Mouse (Mus musculus) kidney, adult 18-20 months (tissue): ENCODE data around the gene Eif3k.

Source experiments
- DNase-seq: peaks from one replicate; pipeline ENCODE4 v3.0.0; 2021

The Eif3k gene

DNA sequence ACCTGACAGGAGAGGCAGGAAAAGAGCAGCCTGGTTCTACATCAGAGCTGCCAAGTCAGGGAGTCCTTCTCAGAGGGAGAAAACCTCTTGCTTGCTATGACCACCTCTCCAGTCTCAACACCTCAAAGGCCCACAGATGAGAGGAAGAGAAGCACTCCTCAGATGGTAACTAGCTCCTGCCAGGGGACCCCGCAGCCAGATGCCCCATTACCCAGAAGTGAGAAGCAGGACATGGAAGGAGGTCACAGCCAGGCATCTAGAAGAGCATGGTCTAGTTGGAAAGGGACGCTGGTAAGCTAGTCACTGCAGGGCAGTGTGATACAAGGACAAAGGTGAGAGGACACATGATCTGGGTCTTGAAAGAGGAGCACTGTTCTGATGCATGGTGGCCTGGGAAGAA, 47.8 kb downstream of the Eif3k start:
- peak; percentile 25 for DNase-seq

GRCm38 (mm10) chr7:28932421-28933041, 49.1 kb downstream of the Eif3k start:
- peak; percentile 61 for DNase-seq

GRCm38 (mm10) chr7:28931695-28932039, 50.0 kb downstream of the Eif3k start:
- DNase-seq, result peak; percentile 57

DNA sequence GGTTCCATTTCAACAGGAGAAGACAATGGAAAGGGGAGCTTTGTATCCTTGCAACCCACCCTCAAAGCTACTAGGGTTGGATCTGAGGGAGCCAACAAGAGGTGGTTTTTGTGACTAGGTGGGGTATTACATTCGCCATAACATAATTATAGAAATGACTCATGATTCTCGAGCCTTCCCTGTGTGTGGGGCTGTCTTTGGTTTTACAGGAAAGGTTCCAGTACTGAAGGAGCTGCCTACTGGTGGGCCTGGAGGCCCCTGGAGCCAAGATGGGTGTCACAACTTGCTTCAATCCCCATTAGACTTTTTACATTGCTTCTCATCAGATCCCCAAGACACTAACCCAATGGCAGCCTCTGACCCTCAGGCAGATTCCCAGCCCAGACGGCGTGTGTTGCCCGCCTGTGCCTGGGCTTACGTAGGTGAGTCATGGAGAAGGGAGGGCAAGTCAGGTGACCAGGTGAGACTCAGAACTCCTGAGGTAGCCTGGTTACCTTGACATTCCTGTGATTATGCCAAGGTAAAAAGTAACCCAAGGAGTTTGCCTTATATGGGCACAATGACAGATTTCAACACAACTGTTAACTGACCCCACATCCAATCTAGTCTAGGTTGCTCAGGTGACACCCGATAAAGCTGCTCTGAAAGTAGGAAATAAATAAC, 50.5 kb downstream of the Eif3k start:
- peak; percentile 73 for DNase-seq

- DNase-seq, result peak; percentile 34
Measured at GRCm38 (mm10) chr7:28930320-28931031, 51.2 kb downstream of the Eif3k start.

DNA sequence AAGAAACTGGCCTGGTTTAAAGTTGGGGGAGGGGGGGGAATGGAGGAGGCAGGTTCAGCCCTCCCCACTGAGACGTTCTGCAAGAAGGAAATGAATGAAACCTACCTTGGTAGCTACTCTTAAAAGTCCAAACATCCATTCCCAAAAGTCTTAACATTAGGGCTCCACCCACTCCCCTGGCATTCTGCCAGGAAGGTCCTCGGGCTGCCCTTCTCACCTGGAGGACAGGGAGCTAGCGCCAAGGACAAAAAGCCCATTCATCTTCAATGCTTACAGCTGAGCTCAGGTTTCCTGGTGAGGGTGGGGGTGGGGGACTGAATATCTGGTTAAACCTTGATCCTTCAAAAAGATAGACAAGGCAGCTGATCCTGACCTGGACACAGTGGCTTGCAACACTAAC, 52.3 kb downstream of the Eif3k start:
- DNase-seq, result peak; percentile 82

DNA sequence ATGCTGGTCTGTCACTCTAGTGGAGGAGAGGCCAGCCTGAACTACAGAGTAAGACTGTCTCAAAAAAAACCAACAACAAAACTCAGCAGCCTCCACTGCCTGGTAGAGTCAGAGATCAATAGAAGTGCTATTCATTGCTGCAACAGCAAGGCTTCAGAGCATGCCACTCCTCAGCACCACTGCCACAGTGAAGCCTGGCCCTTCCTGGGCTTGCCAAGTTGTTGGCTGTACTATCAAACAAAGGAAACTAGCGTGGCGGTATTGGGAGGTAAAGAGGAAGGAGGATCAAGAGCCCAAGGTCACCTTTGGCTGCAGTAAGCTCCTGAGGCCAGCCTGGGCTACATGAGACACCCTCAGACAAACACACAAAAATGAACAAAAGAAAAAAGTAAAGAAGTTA, 55.5 kb downstream of the Eif3k start:
- DNase-seq, result peak; percentile 17

- DNase-seq, result peak; percentile 86
Measured at GRCm38 (mm10) chr7:28925317-28925716, 56.3 kb downstream of the Eif3k start.

DNA sequence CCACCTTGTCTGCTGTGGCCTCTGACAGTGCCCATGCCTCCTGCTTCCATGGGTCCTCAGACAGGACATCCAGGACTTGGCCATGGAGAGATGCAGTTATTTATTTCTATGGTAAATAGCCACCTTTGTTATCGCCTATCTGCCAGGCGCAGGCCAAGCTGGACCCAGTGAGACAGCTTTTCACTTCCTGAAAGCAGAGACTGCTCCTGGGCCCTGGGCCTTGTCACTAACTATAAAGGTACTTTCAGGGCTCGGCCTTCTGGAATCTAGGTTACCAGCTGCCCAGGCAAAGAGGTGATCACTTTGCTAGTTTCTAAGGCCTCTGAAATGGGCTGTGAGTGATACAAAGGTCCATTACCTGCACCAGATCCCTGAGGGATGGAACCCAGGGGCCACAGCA, 56.9 kb downstream of the Eif3k start:
- DNase-seq, result no peak

DNA sequence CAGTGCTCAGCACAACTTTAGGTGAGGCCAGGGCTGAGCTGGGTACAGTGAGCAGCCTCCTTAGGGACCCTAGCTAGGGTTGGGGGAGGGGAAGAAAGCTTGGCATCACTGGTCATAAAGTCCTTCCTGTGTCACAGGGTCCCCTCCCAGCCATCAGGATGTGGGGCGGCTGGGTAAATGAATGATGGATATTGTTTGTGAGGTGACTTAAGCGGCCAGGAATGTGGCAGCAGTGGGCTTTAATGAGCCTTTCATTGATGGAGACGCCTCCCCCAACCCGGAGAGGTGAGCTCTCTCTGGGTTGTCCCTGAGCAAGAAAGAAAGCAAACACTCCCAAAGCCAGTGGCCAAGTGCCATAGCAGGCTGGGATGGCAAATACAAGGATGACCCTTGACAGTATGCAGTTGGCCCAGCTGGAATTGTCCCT, 57.8 kb downstream of the Eif3k start:
- peak; percentile 51 for DNase-seq

GRCm38 (mm10) chr7:28922606-28923005, 59.1 kb downstream of the Eif3k start:
- DNase-seq, result no peak

- peak; percentile 41 for DNase-seq
Measured at GRCm38 (mm10) chr7:28921722-28922465, 59.8 kb downstream of the Eif3k start.
